Mouse (Mus musculus): ENCODE data around the gene 4921517D22Rik. TPM values are rescaled to one million over a fixed set of nuclear protein-coding genes. Genes with fewer than 3 reads are reported as not detected.

4921517D22Rik gene
- total RNA-seq, 2 experiments from 2014 or later = not detected

- peak in 1 of 2 experiments; percentile 38 for DNase-seq (ENCODE audit: low spot score in 2 of 2)
These were observed 5.2 kb upstream of the 4921517D22Rik start for GRCm38 (mm10) chr13:59699131-59699530.

GRCm38 (mm10) chr13:59695781-59696180 is 1.9 kb upstream of the 4921517D22Rik start:
- DNase-seq (ENCODE audit: low spot score in 2 of 2) = no peak
- intact Hi-C loops (cut with DNase I) = no loop called here

More at GRCm38 (mm10) chr13:59699131-59699530, 5.2 kb upstream of the 4921517D22Rik start:
- intact Hi-C loops (cut with DNase I) = no loop called here

DNA sequence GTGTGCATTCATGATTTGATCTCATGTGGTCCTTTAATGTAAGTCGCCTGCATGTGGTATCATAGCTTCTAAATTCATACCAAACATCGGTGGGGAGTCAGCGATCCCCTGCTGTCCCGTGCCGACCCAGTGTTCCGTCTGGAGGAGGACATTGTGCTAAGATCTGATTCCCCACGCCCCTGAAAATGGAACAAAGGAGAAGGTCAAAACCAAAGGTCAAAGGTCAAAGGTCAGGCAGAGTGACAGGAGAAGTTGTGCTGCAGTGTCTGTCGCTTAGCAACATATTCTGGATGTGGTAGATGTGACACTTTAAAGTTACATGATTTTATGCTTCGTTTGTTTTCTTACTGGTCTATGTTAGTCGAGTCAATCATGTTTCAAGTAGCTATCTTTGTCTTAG is 2.4 kb downstream of the 4921517D22Rik start:
- intact Hi-C loops (cut with DNase I) = no loop called here
- no peak for DNase-seq (ENCODE audit: low spot score in 2 of 2)

DNA sequence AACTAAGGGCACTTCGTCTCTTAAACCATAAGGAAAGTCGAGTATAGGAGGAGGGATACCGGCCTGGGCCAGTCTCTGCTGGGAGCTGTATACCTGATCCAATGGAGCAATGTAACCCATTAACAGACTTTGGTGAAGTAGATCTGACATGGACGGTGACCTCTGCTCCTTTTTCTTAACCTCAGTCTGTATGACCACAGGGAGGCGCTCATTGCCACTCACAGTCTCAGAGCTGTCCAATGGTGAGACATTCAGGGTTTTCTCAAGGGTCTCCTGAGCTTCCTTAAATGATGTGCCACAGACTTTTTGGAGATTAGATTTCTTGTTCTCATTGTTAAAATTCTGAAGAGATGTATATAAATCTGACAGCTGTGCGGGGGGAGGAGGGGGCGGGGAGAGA is 3.3 kb downstream of the 4921517D22Rik start:
- intact Hi-C loops (cut with DNase I) = no loop called here
- no peak for DNase-seq (ENCODE audit: low spot score in 2 of 2)

- intact Hi-C loops (cut with DNase I) = no loop called here
- DNase-seq (ENCODE audit: low spot score in 2 of 2) = no peak
These were observed 4.1 kb downstream of the 4921517D22Rik start for GRCm38 (mm10) chr13:59689843-59690242.

DNA sequence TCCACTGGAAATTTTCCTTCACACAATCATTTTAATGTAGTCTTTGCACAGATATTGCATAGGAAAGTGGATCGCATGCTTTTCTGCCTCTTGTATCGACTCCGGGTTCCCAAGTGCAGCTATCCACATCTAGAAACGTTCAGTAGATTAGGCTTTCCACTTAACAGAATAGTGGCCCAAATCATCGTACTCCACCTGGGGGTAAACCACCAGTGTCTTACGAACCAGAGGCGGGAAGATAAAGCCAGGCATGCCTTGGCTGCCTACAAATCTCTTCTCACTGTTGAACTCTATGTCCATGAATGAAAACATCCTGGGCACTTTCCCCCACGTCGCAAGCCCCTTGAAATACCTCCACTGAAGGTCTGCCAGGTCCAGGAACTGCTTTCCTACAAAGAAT is 4.6 kb downstream of the 4921517D22Rik start:
- DNase-seq (ENCODE audit: low spot score in 2 of 2) = no peak
- intact Hi-C loops (cut with DNase I) = no loop called here

- intact Hi-C loops (cut with DNase I) = no loop called here
- no peak for DNase-seq (ENCODE audit: low spot score in 2 of 2)
These were observed 5.6 kb downstream of the 4921517D22Rik start for GRCm38 (mm10) chr13:59688338-59688770.

DNA sequence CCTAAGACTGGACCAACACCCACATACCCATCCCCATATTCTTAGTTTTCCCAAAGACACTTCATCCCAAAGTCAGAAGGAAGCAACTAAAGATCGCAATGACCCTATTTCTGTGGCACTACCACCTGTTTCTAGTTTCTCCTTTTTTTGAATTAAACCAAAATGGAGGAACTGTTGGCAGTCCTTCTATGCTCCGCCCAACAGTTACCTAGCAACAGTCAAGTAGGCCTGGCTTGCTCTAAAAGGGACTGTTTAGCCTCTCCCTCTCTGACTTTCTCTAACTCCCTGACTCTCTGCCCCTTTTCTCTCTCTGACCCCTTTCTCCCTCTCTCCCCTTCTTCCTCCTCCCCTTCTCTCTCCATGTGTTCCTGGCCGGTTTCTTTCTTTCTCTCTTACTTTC is 8.7 kb downstream of the 4921517D22Rik start:
- intact Hi-C loops (cut with DNase I) = no loop called here
- DNase-seq (ENCODE audit: low spot score in 2 of 2) = no peak

GRCm38 (mm10) chr13:59682629-59683028 is 11.3 kb downstream of the 4921517D22Rik start:
- intact Hi-C loops (cut with DNase I) = no loop called here

GRCm38 (mm10) chr13:59679908-59680307 is 14.0 kb downstream of the 4921517D22Rik start:
- intact Hi-C loops (cut with DNase I) = no loop called here
- no peak for DNase-seq (ENCODE audit: low spot score in 2 of 2)

More at GRCm38 (mm10) chr13:59682629-59683028, 11.3 kb downstream of the 4921517D22Rik start:
- no peak for DNase-seq (ENCODE audit: low spot score in 2 of 2)

- no peak for DNase-seq (ENCODE audit: low spot score in 2 of 2)
- intact Hi-C loops (cut with DNase I) = no loop called here
These were observed 14.6 kb downstream of the 4921517D22Rik start for GRCm38 (mm10) chr13:59679306-59679705.

DNA sequence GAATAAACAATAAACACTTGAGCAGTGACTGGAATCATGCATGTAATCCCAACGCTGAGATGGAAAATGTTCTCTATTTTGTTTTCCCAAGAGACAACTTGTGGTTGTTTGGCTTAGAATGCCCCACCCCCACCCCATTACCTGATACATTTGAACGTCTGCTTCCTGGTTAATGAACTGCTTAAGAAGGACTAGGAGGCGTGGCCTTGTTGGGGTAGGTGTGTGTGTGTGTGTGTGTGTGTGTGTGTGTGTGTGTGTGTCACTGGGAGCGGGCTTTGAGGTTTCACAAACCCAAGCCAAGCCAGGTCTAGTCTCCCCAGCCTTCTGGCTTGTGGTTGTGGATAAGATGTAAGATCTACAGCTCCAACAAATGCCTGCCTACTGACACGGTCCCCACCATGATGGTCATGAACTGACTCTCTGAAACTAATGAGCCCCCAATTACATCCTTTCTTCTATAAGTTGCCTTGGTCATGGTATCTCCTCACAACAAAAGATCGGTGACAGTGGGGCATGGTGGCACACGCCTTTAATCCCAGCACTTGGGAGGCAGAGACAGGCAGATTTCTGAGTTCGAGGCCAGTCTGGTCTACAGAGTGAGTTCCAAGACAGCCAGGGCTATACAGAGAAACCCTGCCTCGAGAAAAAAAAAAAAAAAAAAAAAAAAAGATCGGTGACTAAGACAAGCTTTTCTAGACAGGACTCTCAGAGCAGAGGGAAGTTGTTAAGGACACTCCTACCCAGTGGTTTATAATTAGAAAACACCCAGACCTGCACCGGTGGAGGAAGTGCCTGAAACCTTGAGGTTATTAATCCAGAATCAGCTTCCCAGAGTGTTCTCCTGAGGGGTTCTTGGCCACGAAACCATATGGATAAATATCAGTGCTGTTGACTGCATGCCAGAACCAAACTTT is 17.3 kb downstream of the 4921517D22Rik start:
- intact Hi-C loops (cut with DNase I) = no loop called here

GRCm38 (mm10) chr13:59675151-59676011 is 18.5 kb downstream of the 4921517D22Rik start, which contains the start of gene Golm1:
Gene Golm1 (minus strand): TSS chr13:59675811.
- intact Hi-C loops (cut with DNase I) = no loop called here
- peak; percentile 47 to 62 for DNase-seq (ENCODE audit: low spot score in 2 of 2)

More for the DNA sequence above, 17.3 kb downstream of the 4921517D22Rik start:
- DNase-seq (ENCODE audit: low spot score in 2 of 2) = no peak

DNA sequence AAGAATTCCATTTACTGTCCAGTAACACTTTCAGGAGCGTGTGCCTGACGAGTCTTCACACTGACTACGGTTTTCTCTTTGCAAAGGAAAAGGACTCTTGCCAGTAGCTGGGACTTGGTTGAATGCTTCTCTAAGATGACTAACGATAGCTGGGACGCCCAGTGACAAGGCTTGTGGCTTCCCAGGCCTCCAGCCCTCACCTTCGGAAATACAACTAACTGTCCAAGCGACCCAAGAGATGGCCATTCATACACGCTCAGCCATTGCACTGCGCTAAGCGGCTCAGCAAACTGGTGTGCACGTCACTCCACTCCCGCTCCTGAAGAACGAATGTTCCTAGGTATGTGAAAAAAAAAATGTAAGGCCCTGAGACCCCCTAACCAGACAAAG is 19.2 kb downstream of the 4921517D22Rik start:
- intact Hi-C loops (cut with DNase I) = no loop called here
- DNase-seq (ENCODE audit: low spot score in 2 of 2) = peak in 1 of 2 experiments; percentile 30

- intact Hi-C loops (cut with DNase I) = no loop called here
- DNase-seq (ENCODE audit: low spot score in 2 of 2) = no peak
These were observed 19.7 kb downstream of the 4921517D22Rik start for GRCm38 (mm10) chr13:59674215-59674614.

DNA sequence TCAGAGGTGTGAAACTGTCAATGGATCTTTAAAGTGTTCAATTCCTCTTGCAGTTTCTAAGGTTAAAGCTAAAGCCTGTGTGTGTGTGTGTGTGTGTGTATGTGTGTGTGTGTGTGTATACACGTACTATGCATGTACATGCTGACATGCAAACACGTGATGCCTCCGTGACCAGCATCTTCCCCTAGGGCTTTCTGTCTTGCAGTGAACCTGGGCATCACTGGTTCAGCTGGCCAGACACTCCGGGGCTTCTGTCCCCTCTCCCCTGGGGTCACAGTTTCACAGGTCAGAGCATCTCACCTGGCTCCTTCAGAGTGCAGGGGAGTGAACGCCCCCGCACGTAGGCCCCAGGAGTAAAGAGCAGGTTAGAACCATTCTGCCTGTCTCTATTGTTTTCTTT is 20.3 kb downstream of the 4921517D22Rik start:
- intact Hi-C loops (cut with DNase I) = no loop called here
- DNase-seq (ENCODE audit: low spot score in 2 of 2) = no peak

GRCm38 (mm10) chr13:59672248-59672647 is 21.7 kb downstream of the 4921517D22Rik start:
- DNase-seq (ENCODE audit: low spot score in 2 of 2) = no peak
- intact Hi-C loops (cut with DNase I) = no loop called here

DNA sequence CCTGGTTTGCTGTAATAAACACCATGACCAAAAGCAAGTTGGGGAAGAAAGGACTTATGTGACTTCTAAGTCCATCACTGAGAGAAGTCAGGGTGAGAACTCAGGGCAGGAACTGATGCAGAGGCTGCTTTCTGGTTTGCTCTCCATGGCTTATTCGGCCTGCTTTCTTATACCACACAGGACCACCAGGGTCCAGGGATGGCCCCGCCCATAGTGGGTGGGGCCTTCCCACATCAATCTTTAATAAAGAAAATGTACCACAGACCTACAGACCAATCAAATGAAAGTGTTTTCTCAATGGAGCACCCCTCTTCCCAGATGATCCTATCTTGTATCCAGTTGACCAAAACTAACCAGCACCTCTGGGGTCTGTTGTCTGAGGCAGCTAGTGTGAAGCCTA is 22.4 kb downstream of the 4921517D22Rik start:
- intact Hi-C loops (cut with DNase I) = no loop called here
- no peak for DNase-seq (ENCODE audit: low spot score in 2 of 2)

GRCm38 (mm10) chr13:59669946-59670345 is 24.0 kb downstream of the 4921517D22Rik start:
- intact Hi-C loops (cut with DNase I) = no loop called here
- peak in 1 of 2 experiments; percentile 35 for DNase-seq (ENCODE audit: low spot score in 2 of 2)

GRCm38 (mm10) chr13:59668501-59669093 is 25.3 kb downstream of the 4921517D22Rik start:
- intact Hi-C loops (cut with DNase I) = no loop called here
- no peak for DNase-seq (ENCODE audit: low spot score in 2 of 2)
